Mouse (Mus musculus): ENCODE data around the gene 1500009C09Rik.

- TF ChIP-seq POLR2A (IDR thresholded peaks at IDR 0.05; ENCODE audit: insufficient read depth, low read depth, low read length) (no peak), CTCF (IDR thresholded peaks at IDR 0.05) (no peak), EP300 (IDR thresholded peaks at IDR 0.05; ENCODE audit: insufficient read depth, low read depth, low read length) (no peak)
Measured at GRCm38 (mm10) chr15:82298764-82299561, 46.8 kb downstream of the 1500009C09Rik start, which contains the start of gene Wbp2nl.
